Mouse (Mus musculus): ENCODE measurements around the gene Vps13d.

DNA sequence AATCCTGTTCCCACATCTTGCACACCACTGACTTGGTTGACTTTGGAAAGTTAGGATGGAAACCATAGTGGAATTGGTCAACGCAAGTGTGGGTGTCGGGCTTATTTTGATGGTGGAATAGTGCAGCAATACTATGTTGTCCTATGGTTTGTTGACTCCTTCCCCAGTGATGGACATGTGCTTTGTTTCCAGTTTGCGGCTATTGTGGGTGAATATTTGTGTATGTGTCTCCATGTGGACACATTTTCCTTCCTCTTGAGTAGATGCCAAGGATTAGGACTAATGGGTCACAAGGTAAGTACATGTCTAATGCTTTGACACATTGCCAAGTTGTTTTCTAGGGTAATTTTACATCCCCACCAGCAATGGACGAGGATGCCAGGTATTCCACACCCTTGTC lies 233.6 kb downstream of the Vps13d start:
- TF ChIP-seq CTCF (IDR thresholded peaks at IDR 0.05; ENCODE audit: low read depth, low read length) (no peak), POLR2A (IDR thresholded peaks at IDR 0.05; ENCODE audit: insufficient read depth, low read length) (no peak)
